Mouse (Mus musculus) cortical plate, adult 2 months (tissue): ENCODE measurements around the gene Ankrd6. TPM values are rescaled to one million over a fixed set of nuclear protein-coding genes. Genes with fewer than 3 reads are reported as not detected.

Source experiments
- H3K27ac ChIP-seq: fragments of 200-500 bp; 2 replicates; pipeline ENCODE4 v1.5.1; 2012; ENCODE audit warnings: low read length, control low read depth, inconsistent platforms; ENCODE audit not compliant: insufficient read depth
- H3K4me1 ChIP-seq: fragments of 200-500 bp; 2 replicates; pipeline ENCODE4 v1.6.1; 2011; ENCODE audit warnings: low read length; ENCODE audit not compliant: control insufficient read depth, insufficient read depth
- H3K4me3 ChIP-seq: fragments of 200-500 bp; 2 replicates; pipeline ENCODE4 v1.5.1; 2011; ENCODE audit warnings: mild to moderate bottlenecking, low read length, control low read depth; ENCODE audit not compliant: insufficient read depth
- CTCF ChIP-seq: fragments of 200-500 bp; IDR thresholded peaks from 2 replicates; pipeline ENCODE4 v1.5.1; 2011; ENCODE audit warnings: mild to moderate bottlenecking, control low read depth, low read length; ENCODE audit not compliant: insufficient read depth; ENCODE audit errors: extremely low read depth
- POLR2A ChIP-seq: fragments of 200-500 bp; IDR thresholded peaks from 2 replicates; pipeline ENCODE4 v1.6.1; 2011; ENCODE audit warnings: mild to moderate bottlenecking, low read length, control low read depth; ENCODE audit not compliant: insufficient read depth; ENCODE audit errors: extremely low read depth
- polyA plus RNA-seq: library from polyadenylated mRNA; depleted of rRNA; stranded (reverse); fragments of >200 nt; gene quantifications from 2 replicates; pipeline ENCODE4 v1.2.3, GENCODE M21; 2012; rRNA removed

Ankrd6 gene
- 11.1 and 12.2 TPM in 2 replicates for polyA plus RNA-seq

GRCm38 (mm10) chr4:32950356-32951034, at the start of gene Ankrd6:
Gene Ankrd6 (minus strand): TSS chr4:32950841.
- H3K4me1 ChIP-seq, result peaks cover 2% of the 10 kb centered on the region; the same call in 1 of the 2 replicates
- H3K4me3 ChIP-seq, result peak within 1 kb of the TSS; percentile 44
- TF ChIP-seq CTCF (peak; percentile 59), POLR2A (no peak)
- H3K27ac ChIP-seq, result no peak within 1 kb of the TSS

DNA sequence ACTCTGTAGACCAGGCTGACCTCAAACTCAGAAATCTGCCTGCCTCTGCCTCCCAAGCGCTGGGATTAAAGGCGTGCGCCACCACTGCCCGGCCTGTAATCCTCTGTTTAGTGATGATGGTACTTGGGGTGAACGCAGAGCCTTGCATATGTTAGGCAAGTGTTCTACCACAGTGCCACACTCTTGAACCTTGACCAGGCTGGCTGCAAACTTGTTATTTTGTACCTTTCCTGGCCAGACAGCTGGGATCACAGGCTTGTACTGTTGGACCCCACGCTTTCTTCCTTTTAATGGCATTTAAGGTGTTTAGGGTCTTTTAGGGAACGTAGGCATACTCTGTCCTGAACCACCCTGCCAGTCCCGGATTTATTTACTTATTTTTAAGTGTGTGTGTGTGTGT, 48.4 kb upstream of the Ankrd6 start:
- TF ChIP-seq CTCF (no peak), POLR2A (no peak)
- no peak overlapping the region for H3K27ac ChIP-seq
- no peaks in the 10 kb centered on the region for H3K4me1 ChIP-seq
- H3K4me3 ChIP-seq, result no peak overlapping the region

GRCm38 (mm10) chr4:32997571-32997970, 46.9 kb upstream of the Ankrd6 start:
- TF ChIP-seq POLR2A (no peak), CTCF (no peak)
- H3K4me1 ChIP-seq, result no peaks in the 10 kb centered on the region
- no peak overlapping the region for H3K4me3 ChIP-seq
- no peak overlapping the region for H3K27ac ChIP-seq

DNA sequence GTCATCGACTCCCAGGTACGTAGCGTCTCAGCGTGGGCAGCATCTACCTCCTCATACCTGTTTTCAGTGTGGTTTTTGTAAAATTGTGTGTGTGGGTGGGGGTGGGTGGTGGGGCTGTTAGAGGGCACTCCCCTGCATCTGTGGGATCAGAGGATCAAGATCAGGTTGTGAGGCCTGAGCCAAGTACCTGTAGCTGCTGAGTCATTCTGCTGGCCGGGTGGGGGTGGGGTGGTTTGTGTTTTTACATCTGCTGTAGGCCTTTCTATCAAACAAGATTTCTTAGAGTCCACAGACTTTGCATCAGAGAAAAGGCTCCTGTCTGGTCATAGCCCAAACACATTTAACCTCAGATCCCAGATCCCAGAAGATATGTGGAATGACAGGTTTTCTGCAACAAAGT, 45.4 kb upstream of the Ankrd6 start:
- no peak for TF ChIP-seq POLR2A
- TF ChIP-seq CTCF, result no peak
- Histone ChIP-seq H3K27ac (no peak overlapping the region), H3K4me1 (no peaks in the 10 kb centered on the region), H3K4me3 (no peak overlapping the region)

DNA sequence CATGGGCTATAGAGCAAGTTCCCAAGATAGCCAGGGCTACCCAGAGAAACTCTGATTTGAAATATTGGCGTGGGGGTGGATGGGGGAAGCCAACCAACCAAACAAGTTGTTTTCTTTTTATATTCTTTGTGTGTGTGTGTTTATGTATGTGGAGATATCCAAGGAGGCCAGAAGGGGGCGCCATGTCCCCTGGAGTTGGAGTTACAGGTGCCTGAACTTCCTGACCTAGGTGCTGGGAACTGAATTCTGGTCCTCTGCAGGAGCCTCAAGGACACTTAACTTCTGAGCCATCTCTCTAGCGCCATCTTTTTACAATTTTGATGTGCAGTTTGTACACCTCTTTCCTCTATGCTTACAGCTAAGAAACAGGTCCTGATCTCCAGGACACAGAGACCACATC, 43.5 kb upstream of the Ankrd6 start:
- Histone ChIP-seq H3K4me3 (no peak overlapping the region), H3K27ac (no peak overlapping the region), H3K4me1 (no peaks in the 10 kb centered on the region)
- no peak for TF ChIP-seq POLR2A
- no peak for TF ChIP-seq CTCF

DNA sequence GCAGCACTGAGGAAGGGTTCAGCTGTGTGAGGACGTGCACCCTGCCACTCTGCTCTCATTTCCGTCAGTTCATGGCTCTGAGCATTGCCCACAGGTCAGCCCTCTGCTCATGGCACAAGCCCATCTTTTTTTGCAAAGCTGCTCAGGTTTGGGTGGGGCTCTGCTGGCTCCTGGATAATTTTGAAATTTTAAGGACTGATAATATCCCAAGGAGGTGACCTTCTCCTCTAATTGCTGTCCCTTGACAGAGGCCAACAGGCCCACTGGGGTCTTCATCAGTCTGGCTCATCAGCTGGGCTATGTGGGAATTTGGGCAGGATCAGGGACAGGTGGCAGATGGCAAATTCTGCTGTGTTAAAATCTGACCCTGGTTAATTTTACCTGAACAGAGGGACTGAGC, 38.7 kb upstream of the Ankrd6 start:
- H3K4me1 ChIP-seq, result no peaks in the 10 kb centered on the region
- no peak overlapping the region for H3K27ac ChIP-seq
- TF ChIP-seq POLR2A, result no peak
- TF ChIP-seq CTCF, result no peak
- no peak overlapping the region for H3K4me3 ChIP-seq

DNA sequence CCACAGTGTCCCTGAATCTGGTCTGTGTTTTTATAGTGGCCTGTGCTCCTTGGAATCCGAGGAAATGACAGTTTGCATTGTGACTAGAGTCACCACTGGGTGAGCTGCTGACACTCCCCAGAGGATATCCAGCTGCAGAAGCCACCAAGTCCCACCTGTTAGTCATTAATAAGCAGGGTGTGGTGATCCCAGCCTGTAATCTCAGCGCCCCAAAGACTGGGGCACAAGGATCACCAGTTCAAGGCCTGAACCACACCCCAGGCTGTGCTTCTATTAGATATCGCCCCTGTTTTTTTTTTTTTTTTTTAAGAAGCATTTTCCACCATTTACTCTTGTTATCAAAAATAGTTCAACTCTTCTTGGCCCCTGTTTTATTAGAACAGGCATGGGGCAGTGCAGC, 36.4 kb upstream of the Ankrd6 start:
- TF ChIP-seq POLR2A, result no peak
- TF ChIP-seq CTCF, result no peak
- Histone ChIP-seq H3K4me3 (no peak overlapping the region), H3K27ac (no peak overlapping the region), H3K4me1 (no peaks in the 10 kb centered on the region)

- TF ChIP-seq POLR2A (no peak), CTCF (no peak)
- H3K4me1 ChIP-seq, result no peaks in the 10 kb centered on the region
- no peak overlapping the region for H3K4me3 ChIP-seq
- H3K27ac ChIP-seq, result no peak overlapping the region
Measured at GRCm38 (mm10) chr4:32985684-32986083, 35.0 kb upstream of the Ankrd6 start.

GRCm38 (mm10) chr4:32984801-32985675, 34.4 kb upstream of the Ankrd6 start:
- TF ChIP-seq CTCF, result no peak
- no peak for TF ChIP-seq POLR2A

More at GRCm38 (mm10) chr4:32984801-32985675, 34.4 kb upstream of the Ankrd6 start:
- Histone ChIP-seq H3K27ac (no peak overlapping the region), H3K4me3 (peak overlapping the region; percentile 98), H3K4me1 (no peaks in the 10 kb centered on the region)
